Mouse (Mus musculus) mouse embryonic stem cell (cell line): ENCODE data around the gene 2510009E07Rik.

Experiments used
- in situ Hi-C, 2 experiments: fragments of 300-500 bp; cut with MboI; formaldehyde crosslinking; loops; 1 replicate in 1 of 2; 3 replicates in 1 of 2; pipeline ENCODE4 v1.14.3; 2019 to 2020; ENCODE audit warnings: low sequenced_read_pairs in 2 of 2, low pct_unique_long_range_greater_than_20kb in 1 of 2, mixed read lengths in 1 of 2; ENCODE audit not compliant: unreplicated experiment in 1 of 2

2510009E07Rik gene

DNA sequence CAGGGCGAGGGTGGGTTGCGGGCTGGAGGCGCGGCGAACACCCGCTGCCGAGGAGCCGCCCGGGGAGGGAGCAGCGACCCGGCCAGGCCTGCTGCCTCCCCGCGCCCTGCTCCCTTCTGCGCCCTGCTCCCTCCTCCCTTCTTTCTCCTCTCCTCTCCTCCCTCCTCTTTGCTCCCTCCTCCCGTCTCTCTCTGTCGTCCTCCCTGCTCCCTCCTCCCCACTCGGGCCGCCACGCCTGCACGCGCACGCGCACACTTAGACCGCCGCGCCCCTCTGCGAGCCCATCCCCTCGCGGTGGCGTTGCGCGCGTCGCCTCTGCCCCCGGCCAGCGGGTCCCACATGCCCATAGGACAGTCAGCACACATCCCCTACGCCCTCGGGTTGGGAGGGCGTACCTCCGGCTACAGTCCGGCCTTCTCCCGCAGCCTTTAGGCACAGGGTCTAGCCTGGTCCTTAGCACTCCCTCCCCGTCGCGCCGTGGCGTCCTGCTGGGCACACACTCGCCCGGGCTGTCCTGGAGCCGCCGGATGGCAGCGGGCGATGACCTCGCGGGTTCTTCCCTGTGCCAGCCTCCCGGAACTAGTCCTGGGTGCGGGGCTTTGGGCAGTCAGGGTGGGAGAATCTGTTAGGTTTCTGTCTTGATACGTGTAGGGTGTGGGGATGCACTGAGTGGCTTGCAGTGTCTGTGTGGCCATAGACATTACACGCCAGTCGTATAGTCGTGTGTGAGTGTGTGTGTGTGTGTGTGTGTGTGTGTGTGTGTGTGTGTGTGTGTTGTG is at the start of gene 2510009E07Rik:
Gene 2510009E07Rik (minus strand): TSS at position 203 of the 779 bp plus-strand sequence.
- in situ Hi-C loops: no loop called here

DNA sequence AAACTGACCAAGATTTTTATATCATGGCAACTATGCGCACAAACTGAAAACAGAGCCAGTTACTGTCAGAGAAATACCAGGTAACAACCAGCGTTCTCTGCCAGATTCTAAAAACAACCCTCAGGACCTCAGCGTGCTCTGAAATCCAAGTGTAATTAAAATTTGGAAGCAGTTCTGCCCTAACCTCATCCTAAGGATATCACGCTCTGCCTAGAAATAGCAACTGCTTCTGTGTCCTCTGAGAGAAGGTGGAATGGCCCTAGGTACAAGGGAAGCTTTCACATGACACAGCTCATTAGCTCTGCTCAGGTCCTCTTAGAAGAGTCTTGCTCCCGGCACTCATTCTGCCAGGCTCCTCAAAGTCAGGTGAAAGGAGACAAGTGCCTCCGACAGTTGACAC is 48.9 kb upstream of the 2510009E07Rik start:
- in situ Hi-C loops: no loop called here

DNA sequence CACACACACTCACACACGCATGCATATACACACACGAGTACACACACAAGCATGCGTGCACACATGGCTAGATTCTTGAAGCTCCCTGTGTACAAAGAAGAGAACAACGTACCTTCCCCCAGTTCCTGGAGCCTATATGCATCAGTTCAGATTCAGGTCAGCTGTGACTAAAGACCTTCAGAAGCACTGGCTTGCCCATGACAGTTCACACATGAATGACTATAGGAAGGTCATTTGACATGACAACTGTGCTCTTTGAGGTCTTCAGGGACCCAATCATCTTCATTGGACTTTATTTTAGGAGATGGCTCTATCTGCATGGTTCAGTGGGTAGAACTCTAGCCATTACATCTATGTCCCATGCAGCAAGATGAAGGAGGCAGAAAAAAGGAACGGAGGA is 48.4 kb upstream of the 2510009E07Rik start:
- in situ Hi-C loops: no loop called here

DNA sequence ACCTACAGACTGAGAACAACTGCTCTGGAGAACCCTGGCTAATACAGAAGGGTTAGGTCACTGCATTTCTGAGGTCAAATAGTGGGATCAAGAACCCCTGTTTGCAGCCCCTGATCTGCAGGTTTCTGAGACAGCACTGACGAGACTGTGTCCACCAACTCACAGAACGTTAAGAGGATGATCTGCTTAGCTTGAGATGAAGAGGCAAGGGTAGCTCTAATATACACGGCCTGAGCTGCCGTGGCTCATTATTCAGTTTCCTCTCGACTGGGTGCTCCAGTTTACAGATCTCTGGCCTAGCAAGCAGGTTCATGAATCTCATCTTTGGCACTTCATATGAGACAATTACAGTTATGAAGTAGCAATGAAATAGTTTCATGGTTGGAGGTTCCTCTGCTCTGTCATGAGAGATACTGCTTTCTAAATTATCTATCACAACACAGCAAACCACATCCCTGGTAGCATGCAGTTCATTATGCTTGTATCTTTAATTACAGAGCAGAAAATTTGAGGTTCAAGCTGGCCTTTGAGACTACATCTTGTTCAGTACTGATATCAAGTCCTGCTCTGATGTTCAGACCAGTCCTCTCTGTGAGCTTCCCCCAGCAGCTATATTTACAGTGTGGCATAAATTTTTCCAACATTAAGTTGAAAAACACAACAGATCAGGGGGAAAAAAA is 47.9 kb upstream of the 2510009E07Rik start:
- in situ Hi-C loops: no loop called here

DNA sequence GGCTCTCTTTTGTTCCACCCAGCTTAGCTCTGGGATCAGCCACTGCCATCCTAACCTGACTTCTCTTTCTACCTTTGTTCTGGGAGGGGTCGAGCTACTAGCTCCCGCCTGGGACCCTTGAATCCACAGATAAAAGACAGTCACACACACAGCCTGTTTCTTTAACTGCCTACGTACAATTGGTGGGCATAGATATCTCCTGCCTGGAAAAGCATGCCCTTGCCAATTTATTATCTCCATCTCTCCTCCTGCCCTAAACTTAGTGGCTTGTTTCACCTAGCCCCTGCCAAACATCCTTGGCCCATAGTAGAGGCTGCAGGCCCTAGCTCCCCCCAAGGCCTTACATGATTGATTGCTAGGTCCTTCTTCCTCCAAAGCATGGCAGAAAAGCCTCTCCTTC is 47.1 kb upstream of the 2510009E07Rik start:
- in situ Hi-C loops: no loop called here

DNA sequence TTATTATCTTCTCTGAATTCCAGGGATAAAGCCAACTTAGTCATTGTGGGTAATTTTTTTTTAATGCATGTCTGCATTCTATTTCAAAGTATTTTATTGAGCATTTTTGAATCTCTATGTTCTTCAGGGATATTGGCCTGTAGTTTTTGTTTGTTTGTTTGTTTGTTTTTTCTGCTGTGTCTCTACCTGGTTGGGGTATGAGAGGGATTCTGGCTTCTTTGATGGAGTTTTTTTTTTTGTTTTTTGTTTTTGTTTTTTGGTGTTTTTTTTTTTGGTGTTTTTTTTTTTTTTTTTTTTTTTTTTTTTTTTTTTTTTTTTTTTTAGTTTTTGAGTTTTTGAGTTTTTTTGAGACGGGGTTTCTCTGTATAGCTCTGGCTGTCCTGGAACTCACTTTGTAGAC is 41.2 kb upstream of the 2510009E07Rik start:
- in situ Hi-C loops: no loop called here

DNA sequence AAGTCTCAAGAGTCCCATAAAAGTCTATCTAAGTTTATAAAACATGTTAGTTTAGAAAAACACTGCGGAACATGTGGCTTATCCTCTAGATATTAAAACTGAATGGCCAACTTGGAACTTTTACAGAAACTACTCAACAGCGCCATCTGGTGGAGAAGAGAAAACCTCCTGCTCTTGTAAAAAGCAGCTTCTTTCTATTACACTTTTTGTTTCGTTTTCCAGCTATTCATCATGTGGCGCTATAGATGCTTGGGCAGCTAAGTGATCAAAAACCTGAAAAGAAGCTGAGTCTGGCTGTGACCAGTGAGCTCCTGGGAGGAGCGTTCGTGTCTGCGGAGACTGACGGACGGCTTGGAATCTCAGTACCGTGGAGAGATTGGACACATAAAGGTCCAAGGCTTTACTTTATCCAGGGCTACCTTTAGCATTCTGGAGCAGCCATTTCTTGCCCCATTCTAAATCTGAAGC is 33.5 kb upstream of the 2510009E07Rik start:
- in situ Hi-C loops: loop anchor here in 1 of 2 experiments (10.0 kb wide), 1 partner anchor 113 kb away; no protein-coding TSS in a partner anchor

DNA sequence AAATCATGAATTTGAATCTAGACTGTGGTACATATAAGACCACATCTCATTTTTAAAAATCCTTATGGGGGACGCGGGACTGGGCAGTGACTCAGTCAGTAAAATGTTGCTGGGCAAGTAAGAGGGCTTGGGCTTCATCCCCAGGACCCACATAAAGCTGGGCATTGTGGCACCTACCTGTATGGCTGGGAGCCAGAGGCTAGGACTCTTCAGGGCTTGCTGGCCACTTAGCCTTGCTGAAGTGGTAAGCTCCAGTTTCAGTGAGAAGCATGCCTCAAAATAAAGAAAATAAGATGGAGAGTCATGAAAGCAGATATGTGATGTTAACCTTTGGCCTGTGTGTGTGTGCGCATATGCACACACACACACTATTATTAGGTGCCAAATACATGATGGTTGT is 33.0 kb upstream of the 2510009E07Rik start:
- in situ Hi-C loops: loop anchor here in 1 of 2 experiments (10.0 kb wide), 1 partner anchor 113 kb away; no protein-coding TSS in a partner anchor

DNA sequence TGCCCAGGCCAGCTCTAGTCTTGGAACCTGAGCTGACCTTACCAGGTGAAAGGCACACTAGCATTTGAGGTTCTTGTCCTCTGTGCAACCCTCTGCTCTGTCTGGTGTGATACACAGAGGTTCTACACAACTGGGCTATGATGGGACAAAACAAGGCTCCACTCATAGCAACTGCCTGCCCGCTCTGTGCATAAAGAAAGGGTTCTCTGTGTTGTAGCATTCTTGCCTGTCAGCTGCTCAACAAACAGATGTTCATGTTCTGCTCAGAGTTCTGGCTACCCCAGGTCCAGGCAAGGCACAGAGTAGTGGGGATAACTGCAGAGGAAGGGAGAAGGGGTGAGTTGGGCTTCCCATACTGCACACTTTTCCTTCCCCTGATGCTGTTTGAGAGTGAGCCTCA is 29.8 kb upstream of the 2510009E07Rik start:
- in situ Hi-C loops: loop anchor here in 1 of 2 experiments (10.0 kb wide), 1 partner anchor 109 kb away; no protein-coding TSS in a partner anchor

DNA sequence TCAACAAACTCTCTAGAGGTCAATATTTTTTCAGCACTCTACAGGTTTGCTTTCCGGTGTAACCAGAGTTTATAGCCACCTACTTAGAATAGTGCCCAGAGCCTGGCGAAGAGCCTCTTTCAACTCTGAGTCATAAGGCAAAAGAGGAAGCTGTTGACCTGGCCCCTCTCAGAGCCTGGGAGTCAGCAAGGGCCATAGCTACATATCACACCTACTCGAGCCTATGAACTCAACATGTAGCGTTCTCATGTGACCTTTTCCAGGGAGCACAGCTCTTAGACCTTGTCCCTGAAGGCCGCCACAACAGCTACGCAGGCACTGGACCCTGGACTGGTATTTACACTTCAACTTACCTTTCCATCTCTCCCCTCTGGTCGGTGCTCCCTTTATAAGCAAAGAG is 25.3 kb upstream of the 2510009E07Rik start:
- in situ Hi-C loops: loop anchor here in 1 of 2 experiments (10.0 kb wide), 1 partner anchor 105 kb away; no protein-coding TSS in a partner anchor

DNA sequence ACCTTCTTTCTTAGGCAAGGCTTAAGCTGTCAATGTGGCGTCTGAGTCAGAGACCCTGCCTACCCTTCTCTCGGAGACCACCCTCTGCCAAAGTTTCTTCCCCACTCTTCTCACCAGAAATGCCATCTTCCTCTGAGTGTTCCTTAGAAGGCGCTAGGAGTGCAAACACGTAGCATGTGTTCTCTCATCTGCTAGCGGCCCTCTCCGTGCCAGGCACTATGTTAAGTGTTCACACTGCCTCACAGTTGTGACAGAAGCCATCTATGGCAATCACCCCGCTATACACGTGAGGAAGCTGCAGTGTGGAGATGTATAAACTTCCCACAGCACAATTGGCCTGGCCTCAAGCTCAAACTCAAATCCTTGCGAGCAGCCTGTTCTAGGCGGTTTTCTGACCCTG is 20.1 kb upstream of the 2510009E07Rik start:
- in situ Hi-C loops: no loop called here

DNA sequence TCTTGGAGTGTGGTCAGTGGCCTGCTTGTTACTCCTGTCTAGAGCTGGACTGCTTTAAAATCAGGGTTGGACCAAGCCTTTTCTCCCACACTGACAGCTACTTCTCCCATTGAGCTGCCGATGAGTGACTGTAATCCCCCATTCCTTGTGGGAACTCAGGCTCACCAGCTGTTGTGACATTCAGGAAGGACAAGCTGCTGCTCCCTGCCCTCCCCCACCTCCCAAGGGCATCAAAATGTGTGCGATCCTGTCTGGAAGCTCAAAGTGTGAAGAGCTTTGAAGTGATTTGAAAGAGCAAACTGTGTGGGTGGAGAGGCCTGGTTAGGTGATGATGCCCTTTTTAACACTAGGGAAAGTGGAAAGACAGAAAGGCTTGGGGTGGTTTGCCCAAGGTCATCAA is 15.9 kb upstream of the 2510009E07Rik start:
- in situ Hi-C loops: no loop called here

DNA sequence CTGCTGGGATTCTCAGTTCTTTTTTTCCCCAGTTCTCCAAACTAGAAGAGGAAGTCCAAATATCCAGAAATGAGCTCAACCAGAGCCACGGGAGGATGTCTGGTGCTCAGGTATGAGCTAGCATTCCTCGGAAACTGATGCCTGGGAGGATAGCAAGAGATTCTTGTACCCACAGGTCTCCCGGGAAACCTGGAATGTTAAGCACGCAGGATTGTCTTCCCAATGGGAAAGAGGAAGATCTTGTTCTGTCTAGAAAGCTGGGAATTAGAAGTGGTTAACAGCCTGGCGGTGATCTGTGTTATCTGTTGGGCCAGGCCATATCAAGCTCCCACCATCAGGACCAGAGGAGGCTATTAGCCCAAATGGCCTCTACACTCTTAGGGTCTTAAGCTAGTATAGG is 10.2 kb upstream of the 2510009E07Rik start:
- in situ Hi-C loops: no loop called here

DNA sequence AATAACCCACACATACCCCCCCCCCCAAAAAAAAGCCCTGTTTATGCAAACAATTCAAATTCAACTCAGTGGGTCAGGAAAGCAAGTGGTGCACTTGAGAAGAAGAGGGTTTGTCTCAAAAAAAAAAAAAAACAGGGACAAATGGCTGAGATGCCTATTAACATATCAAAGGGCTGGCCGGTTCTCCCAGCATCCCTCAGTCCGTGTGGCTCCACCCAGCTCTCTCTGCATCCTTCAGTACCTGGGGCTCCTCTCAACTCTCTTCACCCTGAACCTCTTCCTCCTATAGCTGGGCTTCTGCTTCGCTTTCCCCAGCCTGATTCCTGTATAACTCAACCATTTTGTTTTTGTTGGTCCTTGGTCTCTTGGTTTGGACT is 7.8 kb upstream of the 2510009E07Rik start:
- in situ Hi-C loops: no loop called here

DNA sequence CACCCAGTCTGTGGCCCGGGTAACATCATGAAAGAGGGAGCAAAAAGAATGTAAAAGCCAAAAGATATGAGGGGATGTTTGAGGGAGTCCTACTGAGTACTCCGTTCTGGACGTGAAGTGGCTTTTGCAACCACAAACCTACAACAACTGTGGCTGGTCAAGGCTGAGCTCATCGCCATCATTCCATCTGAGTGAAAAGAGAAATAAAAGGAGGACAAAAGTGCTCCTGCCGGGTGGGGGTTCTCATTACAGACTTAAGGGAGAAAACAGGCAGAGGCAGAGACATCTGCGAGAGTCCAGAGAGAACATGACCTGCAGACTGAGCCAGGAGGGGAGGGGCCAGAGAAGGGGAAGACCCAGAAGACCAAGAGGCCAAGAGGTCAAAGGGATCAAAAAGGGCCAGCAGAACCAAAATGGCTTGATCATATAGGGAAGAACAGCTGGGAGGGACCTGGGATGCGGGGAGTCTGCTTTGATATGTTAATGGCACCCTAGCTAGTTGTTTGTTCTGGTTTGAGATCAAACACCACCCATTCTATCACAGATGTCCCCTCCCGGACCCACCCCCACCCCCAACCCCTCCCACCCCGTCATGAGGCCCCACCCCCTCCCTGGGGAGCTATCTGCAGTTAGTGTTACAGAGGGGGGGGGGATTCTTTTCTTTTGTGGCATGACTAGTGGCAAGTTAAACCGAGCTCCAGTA is 7.3 kb upstream of the 2510009E07Rik start:
- in situ Hi-C loops: no loop called here

DNA sequence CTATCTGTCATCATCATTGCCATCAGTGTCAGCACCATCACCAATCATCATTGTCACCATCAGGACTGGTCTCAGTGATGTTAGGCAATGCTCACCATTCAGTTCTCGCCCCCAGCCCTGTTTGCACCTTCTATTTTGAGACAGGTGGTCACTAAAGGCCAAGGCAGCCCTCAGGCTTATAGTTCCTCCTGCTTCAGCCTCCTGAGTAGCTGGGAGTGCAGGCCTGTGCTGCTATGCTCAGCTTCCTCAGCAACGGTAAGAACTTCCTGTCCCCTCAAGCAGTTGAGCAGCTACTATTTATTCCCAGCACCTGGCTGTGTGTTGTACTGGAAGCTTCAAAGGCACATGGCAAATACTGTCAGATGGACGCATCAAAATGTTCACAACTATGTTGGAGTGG is 3.7 kb upstream of the 2510009E07Rik start:
- in situ Hi-C loops: no loop called here

DNA sequence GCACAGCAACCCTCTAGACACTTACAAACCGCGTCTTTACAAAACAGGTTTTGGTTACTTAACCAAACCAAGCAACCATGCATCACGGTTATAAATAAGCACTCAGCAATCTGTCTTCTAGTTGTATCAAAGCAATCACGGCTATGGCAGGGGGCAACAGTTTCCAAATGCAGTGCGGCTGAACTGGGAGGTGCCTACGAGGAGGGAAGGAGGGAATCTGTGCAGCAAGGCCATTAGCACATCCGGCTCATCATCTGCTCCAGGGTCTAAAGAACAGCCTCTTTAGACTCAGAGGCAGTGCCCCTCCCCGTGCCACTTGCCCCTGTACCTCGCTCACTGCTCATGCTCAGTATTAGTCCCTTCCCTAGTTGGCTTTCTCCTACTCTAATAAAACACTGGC is 2.5 kb upstream of the 2510009E07Rik start:
- in situ Hi-C loops: no loop called here

DNA sequence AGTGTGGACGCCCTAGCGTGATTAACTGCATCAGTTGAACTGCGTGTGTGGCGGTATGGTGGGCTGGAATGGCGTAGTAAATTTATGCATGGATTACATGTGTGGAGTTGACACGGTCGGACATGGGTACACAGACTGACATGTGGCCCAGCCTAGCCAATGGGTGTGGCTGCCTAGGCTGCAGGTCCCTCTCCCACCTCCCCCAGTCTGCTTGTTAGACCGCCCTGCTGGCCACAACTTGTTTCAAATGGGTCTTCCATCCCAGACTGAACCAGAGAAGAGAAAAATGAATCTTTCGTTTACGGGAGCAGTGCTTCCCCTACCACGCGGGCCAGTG is 745 bp upstream of the 2510009E07Rik start:
- in situ Hi-C loops: no loop called here

DNA sequence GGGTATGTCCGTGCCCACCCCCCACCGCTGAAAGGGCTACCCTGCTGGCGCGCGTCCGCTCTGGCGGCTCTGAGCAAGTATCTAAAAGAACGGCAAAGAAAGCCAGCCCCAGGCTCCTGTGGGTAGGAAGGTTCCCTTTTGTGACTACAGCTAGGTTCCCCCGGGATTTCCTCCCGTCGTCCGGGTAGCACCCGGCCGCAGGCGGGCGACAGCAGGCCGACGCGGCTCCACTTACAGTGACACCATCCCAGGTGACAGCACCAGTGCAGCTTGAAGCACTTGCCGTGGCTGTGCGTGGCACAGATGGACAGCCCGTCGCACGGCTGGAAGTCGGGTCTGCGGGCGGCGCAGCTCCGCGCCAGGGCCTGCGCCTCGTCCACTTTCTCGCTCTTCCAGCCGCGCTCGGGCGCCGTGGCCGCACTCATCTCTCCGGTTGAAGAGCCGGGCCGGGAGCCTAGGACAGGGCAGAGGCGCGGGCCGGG is 443 bp downstream of the 2510009E07Rik start:
- in situ Hi-C loops: no loop called here
